Mouse (Mus musculus) MEL-GATA-1-ER (cell line): ENCODE data around the gene St3gal4.

ENCODE experiments used
- DNase-seq: peaks from one replicate; pipeline ENCODE4 v3.0.0-alpha.2; 2012; ENCODE audit warnings: low read depth; ENCODE audit errors: extremely low read depth

The St3gal4 gene

GRCm38 (mm10) chr9:35128995-35129418 lies 9.9 kb upstream of the St3gal4 start:
- no peak for DNase-seq

- DNase-seq: no peak
Measured at GRCm38 (mm10) chr9:35128564-35128963, 9.5 kb upstream of the St3gal4 start.

GRCm38 (mm10) chr9:35127561-35127960 lies 8.5 kb upstream of the St3gal4 start:
- DNase-seq: no peak

- DNase-seq: no peak
Measured at GRCm38 (mm10) chr9:35127147-35127546, 8.1 kb upstream of the St3gal4 start.

- no peak for DNase-seq
Measured at GRCm38 (mm10) chr9:35124678-35124955, 5.5 kb upstream of the St3gal4 start.

GRCm38 (mm10) chr9:35123804-35124677 lies 5.0 kb upstream of the St3gal4 start:
- peak; percentile 94 for DNase-seq

- DNase-seq: no peak
Measured at GRCm38 (mm10) chr9:35123456-35123803, 4.4 kb upstream of the St3gal4 start.

GRCm38 (mm10) chr9:35122551-35123266 lies 3.6 kb upstream of the St3gal4 start:
- DNase-seq: peak; percentile 93

GRCm38 (mm10) chr9:35118563-35118962 lies 505 bp downstream of the St3gal4 start:
- no peak for DNase-seq

- DNase-seq: peak; percentile 94
Measured at GRCm38 (mm10) chr9:35117384-35118295, 1.4 kb downstream of the St3gal4 start.

- peak; percentile 79 for DNase-seq
Measured at GRCm38 (mm10) chr9:35116391-35117381, 2.4 kb downstream of the St3gal4 start.

GRCm38 (mm10) chr9:35115804-35116203 lies 3.3 kb downstream of the St3gal4 start:
- DNase-seq: no peak

- DNase-seq: no peak
Measured at GRCm38 (mm10) chr9:35115299-35115698, 3.8 kb downstream of the St3gal4 start.

GRCm38 (mm10) chr9:35114234-35114633 lies 4.8 kb downstream of the St3gal4 start:
- DNase-seq: no peak

GRCm38 (mm10) chr9:35111941-35112595 lies 7.0 kb downstream of the St3gal4 start:
- DNase-seq: no peak

GRCm38 (mm10) chr9:35111446-35111845 lies 7.6 kb downstream of the St3gal4 start:
- DNase-seq: no peak

GRCm38 (mm10) chr9:35110567-35110966 lies 8.5 kb downstream of the St3gal4 start:
- no peak for DNase-seq

- DNase-seq: no peak
Measured at GRCm38 (mm10) chr9:35110051-35110450, 9.0 kb downstream of the St3gal4 start.

GRCm38 (mm10) chr9:35108916-35109315 lies 10.2 kb downstream of the St3gal4 start:
- no peak for DNase-seq

- DNase-seq: no peak
Measured at GRCm38 (mm10) chr9:35108066-35108465, 11.0 kb downstream of the St3gal4 start.
